Mouse (Mus musculus) adrenal gland, postnatal 0 days (tissue): ENCODE data around the gene Rps2. TPM values are rescaled to one million over a fixed set of nuclear protein-coding genes. Genes with fewer than 3 reads are reported as not detected.

ENCODE experiments used
- polyA plus RNA-seq: library from polyadenylated mRNA; unstranded; fragments of >200 nt; fragmentation: Nextera tagmentation; extraction: Ambion mirVana; gene quantifications from 2 replicates; pipeline ENCODE4 v1.2.1, GENCODE M21; 2015

Rps2 gene
- polyA plus RNA-seq, result 872 and 948 TPM in 2 replicates

DNA sequence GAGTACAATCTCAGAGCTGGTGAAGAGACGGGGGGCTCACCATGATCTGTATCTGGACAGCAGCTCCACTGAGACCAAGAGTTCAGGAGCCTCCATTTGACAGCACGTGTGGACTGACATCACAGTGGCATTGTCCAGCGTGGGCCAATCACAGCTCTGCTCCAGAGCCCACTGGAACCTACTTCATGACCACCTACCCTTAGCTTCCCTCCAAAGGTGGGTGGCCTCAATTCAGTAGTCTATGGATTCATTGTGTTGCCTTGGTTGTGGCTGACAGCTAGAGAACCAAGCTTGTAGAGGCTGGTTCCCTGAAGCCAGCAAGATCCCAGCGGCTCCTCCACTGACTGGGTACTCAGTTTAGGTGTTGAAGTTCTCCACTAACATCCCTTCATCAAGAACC, at the start of gene Rps2, which contains the start of gene Rnf151:
Rps2 (plus strand) TSS at position 174 of the 400 bp plus-strand sequence.
Rnf151 (minus strand) TSS at position 121 of the 400 bp plus-strand sequence.

GRCm38 (mm10) chr17:24669545-24670245, 48.2 kb upstream of the Rps2 start, which contains the start of gene Zfp598:
Zfp598 (plus strand) TSS chr17:24669687.

GRCm38 (mm10) chr17:24689251-24690081, 28.4 kb upstream of the Rps2 start, which contains the start of gene Syngr3:
Syngr3 (minus strand) TSS chr17:24689955.

GRCm38 (mm10) chr17:24696011-24696697, 21.8 kb upstream of the Rps2 start, which contains the start of the genes Gfer and Noxo1:
Gfer (minus strand) TSS chr17:24696156.
Noxo1 (plus strand) TSS chr17:24696234.

DNA sequence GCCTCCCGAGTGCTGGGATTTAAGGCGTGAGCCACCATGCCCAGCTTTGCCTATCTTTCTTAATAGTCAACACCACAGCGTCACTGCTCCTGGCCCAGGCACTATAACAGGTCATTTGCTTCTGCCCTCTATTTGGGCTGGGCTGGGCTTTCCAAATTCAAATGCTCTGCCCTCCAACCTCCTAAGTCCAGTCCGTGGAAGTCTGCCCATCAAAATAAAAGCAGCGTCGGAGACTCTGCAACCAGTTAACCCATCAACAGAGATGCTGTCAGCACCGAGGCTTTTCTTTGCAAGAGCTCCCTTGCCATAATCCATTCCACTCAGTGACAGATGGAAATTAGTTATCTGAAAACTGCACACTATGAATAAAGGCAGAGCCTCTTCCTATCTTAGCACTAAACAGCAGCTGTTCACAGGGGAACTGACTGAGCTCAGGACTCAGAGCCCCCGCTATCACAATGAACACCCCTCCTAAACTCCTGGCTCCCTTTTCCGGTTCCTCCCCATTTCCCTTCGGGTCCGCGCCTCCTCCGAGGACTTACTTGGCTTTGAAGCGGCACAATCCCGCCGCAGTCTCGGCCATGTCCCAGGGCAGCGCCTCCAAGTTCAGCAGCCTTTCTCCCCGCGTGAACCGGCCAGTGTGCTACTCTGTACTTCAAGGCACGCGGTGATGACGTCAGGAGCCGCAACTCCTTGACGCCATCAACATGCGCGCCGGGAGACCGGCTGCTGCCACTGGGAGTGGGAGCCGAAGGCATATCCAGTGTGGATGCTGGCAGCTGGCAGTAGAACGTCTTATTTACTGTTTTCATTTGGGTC, 10.7 kb upstream of the Rps2 start, which contains the start of gene Tbl3:
Tbl3 (minus strand) TSS at position 679 of the 819 bp plus-strand sequence.

DNA sequence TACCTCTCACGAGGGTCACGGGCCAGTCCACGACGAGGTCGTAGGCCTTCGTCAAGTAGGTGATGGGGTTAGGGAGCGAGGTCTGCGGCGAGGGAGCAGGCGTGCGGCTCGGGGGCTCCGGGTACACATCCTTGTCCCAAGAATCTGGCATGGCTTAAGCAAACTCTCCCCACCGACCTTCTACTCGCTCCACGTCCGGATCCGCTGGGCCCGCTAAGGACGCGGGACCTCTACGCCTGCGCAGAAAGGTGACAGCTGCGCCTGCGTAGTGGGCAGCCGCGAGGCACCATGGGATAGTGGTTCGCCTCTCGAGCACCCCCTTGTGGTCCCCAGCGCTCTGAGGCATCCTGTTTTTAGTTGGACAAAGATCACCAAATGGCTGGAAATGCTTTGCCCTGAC, 6.3 kb downstream of the Rps2 start, which contains the start of gene Ndufb10:
Ndufb10 (minus strand) TSS at position 295 of the 400 bp plus-strand sequence.

GRCm38 (mm10) chr17:24727618-24728017, 9.7 kb downstream of the Rps2 start, which contains the start of gene Rpl3l:
Rpl3l (plus strand) TSS chr17:24727820.

DNA sequence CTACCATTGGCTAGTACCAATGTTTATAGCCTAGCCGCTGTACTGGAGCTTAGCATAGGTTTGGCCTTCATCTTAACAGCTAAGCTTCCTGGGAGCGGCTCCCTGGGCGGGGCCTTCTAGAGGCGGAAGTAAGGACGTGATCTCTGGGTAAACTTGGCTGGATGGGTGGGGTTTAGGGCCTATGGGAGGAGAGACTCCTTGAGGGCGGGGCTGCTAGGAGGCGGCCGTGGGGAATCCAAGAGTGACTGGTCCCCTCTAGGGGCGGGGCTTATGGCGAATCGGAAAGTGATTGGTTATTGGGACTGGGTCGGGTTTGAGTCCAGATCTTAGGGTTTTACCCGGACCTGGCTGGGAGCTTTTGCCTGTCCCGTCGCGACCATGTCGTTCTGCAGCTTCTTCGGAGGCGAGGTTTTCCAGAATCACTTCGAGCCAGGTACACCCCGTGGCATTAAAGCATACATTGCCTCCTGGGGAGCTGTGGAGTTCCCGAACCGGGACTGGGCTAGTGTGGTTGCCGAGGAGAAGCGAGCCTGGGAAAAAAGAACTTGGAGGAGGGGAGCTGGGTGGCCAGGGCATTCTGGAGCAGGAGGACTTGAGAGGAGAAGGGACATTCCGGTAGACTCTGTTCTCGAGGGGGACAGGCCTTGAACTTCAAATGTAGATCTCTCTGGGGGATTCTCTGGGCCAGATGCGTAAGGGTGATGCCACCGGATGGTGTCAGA, 18.6 kb downstream of the Rps2 start, which contains the start of gene Msrb1:
Msrb1 (plus strand) TSS at position 313 of the 722 bp plus-strand sequence.

DNA sequence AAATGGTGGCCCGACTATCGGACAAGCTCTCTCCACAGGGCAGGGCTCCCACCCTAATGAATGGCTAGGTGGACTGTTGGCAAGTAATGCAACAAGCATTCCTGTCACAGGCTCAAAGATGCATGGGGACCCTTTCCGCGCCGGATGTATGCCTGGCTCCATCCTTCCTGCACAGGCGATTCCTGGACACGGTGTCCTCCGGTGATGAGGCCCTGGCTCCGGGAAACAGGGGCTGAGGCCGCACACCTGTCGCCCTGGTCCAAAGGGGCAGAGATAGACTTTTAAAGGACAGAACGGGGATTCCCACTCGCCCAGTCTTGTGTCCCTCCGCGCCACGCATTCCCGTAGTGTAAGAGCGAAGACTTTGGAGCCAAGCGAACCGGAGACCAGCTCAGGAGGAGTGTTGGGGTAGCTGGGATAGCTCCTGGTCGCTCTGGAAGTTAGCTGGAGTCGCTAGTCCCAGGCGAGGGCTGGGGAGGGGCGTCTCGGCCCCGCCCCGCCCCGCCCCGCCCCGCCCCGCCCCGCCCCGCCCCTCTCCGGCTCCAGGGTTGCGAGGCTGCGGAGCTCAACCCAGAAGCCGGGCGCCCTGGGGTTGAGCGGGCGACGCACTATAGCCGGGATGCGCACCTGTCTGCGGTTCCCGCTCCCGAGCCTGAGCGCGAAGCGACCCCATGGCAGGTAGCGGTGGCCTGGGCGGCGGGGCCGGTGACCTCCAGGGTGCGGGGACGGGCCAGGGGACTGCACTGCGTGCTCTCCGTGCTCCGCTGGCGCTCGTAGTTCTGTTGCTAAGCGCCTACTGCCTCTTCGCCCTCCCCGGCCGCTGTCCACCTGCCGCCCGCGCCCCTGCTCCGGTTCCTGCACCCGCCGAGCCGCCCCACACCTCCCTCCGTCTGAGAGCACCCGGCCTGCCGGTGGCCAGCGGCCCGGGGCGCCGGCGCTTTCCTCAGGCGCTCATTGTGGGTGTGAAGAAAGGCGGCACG, 34.8 kb downstream of the Rps2 start, which contains the start of gene Hs3st6:
Hs3st6 (plus strand) TSS at position 574 of the 980 bp plus-strand sequence.

Other genes with a start within 250 kb of the Rps2 start
- 19.6 and 21.0 TPM in 2 replicates for gene E4f1, start 247.8 kb upstream of the Rps2 start, polyA plus RNA-seq
- 63.5 and 100 TPM in 2 replicates for gene Pgp, start 247.7 kb upstream of the Rps2 start, polyA plus RNA-seq
- gene Bricd5, start 244.2 kb upstream of the Rps2 start, polyA plus RNA-seq, result 0.18 TPM in 1 of 2 replicates, not detected in the other
- gene Mlst8, start 239.0 kb upstream of the Rps2 start, polyA plus RNA-seq, result 9.9 and 17.7 TPM in 2 replicates
- 7.2 and 10.6 TPM in 2 replicates for gene Caskin1, start 229.5 kb upstream of the Rps2 start, polyA plus RNA-seq
- gene Traf7, start 190.2 kb upstream of the Rps2 start, polyA plus RNA-seq, result 37.0 and 46.7 TPM in 2 replicates
- gene Rab26, start 183.9 kb upstream of the Rps2 start, polyA plus RNA-seq, result 1.3 and 1.8 TPM in 2 replicates
- gene Pkd1, start 168.3 kb upstream of the Rps2 start, polyA plus RNA-seq, result 16.5 and 20.0 TPM in 2 replicates
- 20.9 and 23.8 TPM in 2 replicates for gene Tsc2, start 85.5 kb upstream of the Rps2 start, polyA plus RNA-seq
- gene Nthl1, start 85.4 kb upstream of the Rps2 start, polyA plus RNA-seq, result 13.6 and 14.1 TPM in 2 replicates
- gene Slc9a3r2, start 67.8 kb upstream of the Rps2 start, polyA plus RNA-seq, result 61.7 and 66.2 TPM in 2 replicates
- gene Npw, start 59.7 kb upstream of the Rps2 start, polyA plus RNA-seq, result not detected in 2 replicates
- 11.8 and 14.9 TPM in 2 replicates for gene Zfp598, start 48.4 kb upstream of the Rps2 start, polyA plus RNA-seq
- 14.5 and 51.8 TPM in 2 replicates for gene Syngr3, start 28.2 kb upstream of the Rps2 start, polyA plus RNA-seq
- 36.3 and 36.6 TPM in 2 replicates for gene Gfer, start 22.0 kb upstream of the Rps2 start, polyA plus RNA-seq
- gene Noxo1, start 21.9 kb upstream of the Rps2 start, polyA plus RNA-seq, result 1.6 and 2.0 TPM in 2 replicates
- 21.3 and 34.2 TPM in 2 replicates for gene Tbl3, start 10.5 kb upstream of the Rps2 start, polyA plus RNA-seq
- gene Rnf151, start 53 bp upstream of the Rps2 start, polyA plus RNA-seq, result not detected in 2 replicates
- gene Ndufb10, start 6.4 kb downstream of the Rps2 start, polyA plus RNA-seq, result 222 and 254 TPM in 2 replicates
- 0.46 and 0.58 TPM in 2 replicates for gene Rpl3l, start 9.7 kb downstream of the Rps2 start, polyA plus RNA-seq
- 47.7 and 55.8 TPM in 2 replicates for gene Msrb1, start 18.5 kb downstream of the Rps2 start, polyA plus RNA-seq
- gene Hs3st6, start 34.9 kb downstream of the Rps2 start, polyA plus RNA-seq, result 4.2 and 12.5 TPM in 2 replicates
- gene Meiob, start 86.2 kb downstream of the Rps2 start, polyA plus RNA-seq, result 1.0 and 1.3 TPM in 2 replicates
- 56.0 and 73.6 TPM in 2 replicates for gene Hagh, start 122.0 kb downstream of the Rps2 start, polyA plus RNA-seq
- gene Fahd1, start 132.2 kb downstream of the Rps2 start, polyA plus RNA-seq, result 19.9 and 26.7 TPM in 2 replicates
- 0.32 and 0.88 TPM in 2 replicates for gene Igfals, start 147.9 kb downstream of the Rps2 start, polyA plus RNA-seq
- gene Nubp2, start 168.2 kb downstream of the Rps2 start, polyA plus RNA-seq, result 47.2 and 66.1 TPM in 2 replicates
- gene Spsb3, start 168.5 kb downstream of the Rps2 start, polyA plus RNA-seq, result 35.1 and 41.0 TPM in 2 replicates
- 23.7 and 39.5 TPM in 2 replicates for gene Eme2, start 177.0 kb downstream of the Rps2 start, polyA plus RNA-seq
- 124 and 213 TPM in 2 replicates for gene Mrps34, start 177.0 kb downstream of the Rps2 start, polyA plus RNA-seq
- 122 and 135 TPM in 2 replicates for gene Nme3, start 178.4 kb downstream of the Rps2 start, polyA plus RNA-seq
- 22.8 and 25.6 TPM in 2 replicates for gene Mapk8ip3, start 218.9 kb downstream of the Rps2 start, polyA plus RNA-seq
- gene Jpt2, start 242.6 kb downstream of the Rps2 start, polyA plus RNA-seq, result 40.1 and 42.0 TPM in 2 replicates